Mouse (Mus musculus) right cerebral cortex, postnatal 10 days (tissue): ENCODE measurements around the gene Irgc1.
"Not testable (repeated sequence)": the region's sequence is repeated elsewhere in the genome, so short reads cannot be mapped to it uniquely, and the experiment has no call there.

Experiments used
- DNase-seq, 2 experiments: peaks; one replicate each; pipeline ENCODE4 v3.0.0; 2021; ENCODE audit warnings: low spot score in 2 of 2

The Irgc1 gene

GRCm38 (mm10) chr7:24435305-24435704, 16.8 kb downstream of the Irgc1 start:
- no peak for DNase-seq

- no peak for DNase-seq
These were observed 20.4 kb downstream of the Irgc1 start for GRCm38 (mm10) chr7:24431713-24432112.

GRCm38 (mm10) chr7:24430551-24431345, 21.3 kb downstream of the Irgc1 start:
- no peak for DNase-seq

GRCm38 (mm10) chr7:24429413-24430112, 22.5 kb downstream of the Irgc1 start:
- DNase-seq = peak; percentile 89 to 94

GRCm38 (mm10) chr7:24428725-24429124, 23.4 kb downstream of the Irgc1 start:
- no peak for DNase-seq

GRCm38 (mm10) chr7:24427168-24427567, 24.9 kb downstream of the Irgc1 start:
- DNase-seq = no peak

GRCm38 (mm10) chr7:24425919-24426318, 26.2 kb downstream of the Irgc1 start:
- DNase-seq = no peak

- DNase-seq = peak in 1 of 2 experiments; percentile 59
These were observed 28.0 kb downstream of the Irgc1 start for GRCm38 (mm10) chr7:24423956-24424732.

GRCm38 (mm10) chr7:24423107-24423763, 28.9 kb downstream of the Irgc1 start:
- DNase-seq = no peak

- DNase-seq = no peak
These were observed 29.8 kb downstream of the Irgc1 start for GRCm38 (mm10) chr7:24422251-24422650.

- no peak for DNase-seq
These were observed 30.4 kb downstream of the Irgc1 start for GRCm38 (mm10) chr7:24421648-24422047.

- no peak for DNase-seq
These were observed 32.5 kb downstream of the Irgc1 start for GRCm38 (mm10) chr7:24419579-24419978.

GRCm38 (mm10) chr7:24415261-24415660, 36.8 kb downstream of the Irgc1 start:
- DNase-seq = no peak

- DNase-seq = no peak
These were observed 38.5 kb downstream of the Irgc1 start for GRCm38 (mm10) chr7:24413630-24414029.

- DNase-seq = no peak
These were observed 41.3 kb downstream of the Irgc1 start for GRCm38 (mm10) chr7:24410831-24411230.

GRCm38 (mm10) chr7:24410123-24410522, 42.0 kb downstream of the Irgc1 start:
- no peak for DNase-seq

GRCm38 (mm10) chr7:24408186-24408585, 43.9 kb downstream of the Irgc1 start:
- no peak for DNase-seq

- peak; percentile 65 to 72 for DNase-seq
These were observed 45.4 kb downstream of the Irgc1 start for GRCm38 (mm10) chr7:24406528-24407344.

GRCm38 (mm10) chr7:24405649-24406048, 46.4 kb downstream of the Irgc1 start:
- no peak for DNase-seq

- DNase-seq = no peak
These were observed 49.2 kb downstream of the Irgc1 start for GRCm38 (mm10) chr7:24402851-24403250.

- DNase-seq = not testable (repeated sequence)
These were observed 51.6 kb downstream of the Irgc1 start for GRCm38 (mm10) chr7:24400489-24400888.
